Comparison of ENCODE assay signal across 15 mouse cellular contexts in genomic region chr2:73012636-73013035, GRCm38 (mm10). TPM values are rescaled to one million over a fixed set of nuclear protein-coding genes. Genes with fewer than 3 reads are reported as not detected.
A peak's percentile ranks its signal among the peaks of the same experiment; 100 is the strongest.
DNase-seq lines count a peak whose midpoint lies in the region; ATAC-seq and TF ChIP-seq lines count a peak whose summit lies in the region.
"Had no signal": no experiment of that assay in that cellular context is flagged by ENCODE, and none has a peak within 500 bp of the region (broad histone marks: within the 10 kb centered on the region; RNA-seq: fewer than 3 reads in every experiment).

No protein-coding gene starts in this region.

- no peaks in the 10 kb centered on the region for H3K36me3 ChIP-seq in forebrain, embryonic 14.5 days (ENCODE audit: control insufficient read depth, insufficient read depth, low read length)
- H3K36me3 ChIP-seq in forebrain, embryonic 16.5 days (ENCODE audit: control insufficient read depth, insufficient read depth): no peaks in the 10 kb centered on the region
- H3K36me3 ChIP-seq in intestine, embryonic 15.5 days: no peaks in the 10 kb centered on the region
- H3K36me3 ChIP-seq: liver, embryonic 15.5 days had no signal

- no peak overlapping the region for H3K4me3 ChIP-seq in forebrain, embryonic 14.5 days (ENCODE audit: low read depth, low read length)
- H3K4me3 ChIP-seq in forebrain, embryonic 16.5 days (replicated peaks; ENCODE audit: low read length): no peak overlapping the region
- no peak overlapping the region for H3K4me3 ChIP-seq in lung, adult 2 months (replicated peaks; ENCODE audit: extremely low read depth, low read depth, low read length)
- no peak overlapping the region for H3K4me3 ChIP-seq in intestine, embryonic 15.5 days (replicated peaks)
- H3K4me3 ChIP-seq: liver, embryonic 15.5 days had no signal

- H3K9me3 ChIP-seq in forebrain, embryonic 14.5 days (replicated peaks; ENCODE audit: control insufficient read depth, low read length): 0 out of 2 replicates have a peak, but pooled peaks cover 4% of the 10 kb centered on the region
- H3K9me3 ChIP-seq in forebrain, embryonic 16.5 days (ENCODE audit: control insufficient read depth, low read length): peaks cover 7% of the 10 kb centered on the region
- H3K9me3 ChIP-seq in intestine, embryonic 15.5 days: no peaks in the 10 kb centered on the region

- no peak overlapping the region for H3K9ac ChIP-seq in forebrain, embryonic 14.5 days (ENCODE audit: low read length)
- H3K9ac ChIP-seq in forebrain, embryonic 16.5 days (replicated peaks; ENCODE audit: low read depth, low read length): no peak overlapping the region
- H3K9ac ChIP-seq in intestine, embryonic 15.5 days: no peak overlapping the region
- H3K9ac ChIP-seq: liver, embryonic 15.5 days had no signal

- TF ChIP-seq CTCF in lung, adult 2 months (IDR thresholded peaks at IDR 0.05; ENCODE audit: insufficient read depth, low read length): no peak

- peak; percentile 46 for DNase-seq in forebrain, embryonic 14.5 days (ENCODE audit: low spot score)
- peak; percentile 19 for DNase-seq in lung, postnatal 10 days
- DNase-seq in lung, adult 2 months: no peak
- DNase-seq in ZHBTc4 (ENCODE audit: low read depth, low spot score): peak; percentile 72
- DNase-seq in left cerebral cortex, adult 8-10 months (ENCODE audit: low spot score in 2 of 2): no peak
- DNase-seq: layer of hippocampus, postnatal 36 days had no signal

- H3K27me3 ChIP-seq in forebrain, embryonic 14.5 days (replicated peaks; ENCODE audit: control insufficient read depth, insufficient read depth, low read length): no peaks in the 10 kb centered on the region
- no peaks in the 10 kb centered on the region for H3K27me3 ChIP-seq in forebrain, embryonic 16.5 days (replicated peaks; ENCODE audit: control insufficient read depth, insufficient read depth, low read length)
- no peaks in the 10 kb centered on the region for H3K27me3 ChIP-seq in intestine, embryonic 15.5 days (replicated peaks)
- H3K27me3 ChIP-seq: liver, embryonic 15.5 days had no signal

- no peak for ATAC-seq in forebrain, embryonic 14.5 days
- ATAC-seq in forebrain, embryonic 16.5 days: no peak
- ATAC-seq in erythroblast, adult 5-6 weeks (replicated peaks; ENCODE audit: low FRiP score, poor library complexity, severe bottlenecking): peak; percentile 55; the same call in 1 of the 2 replicates
- no peak for ATAC-seq in intestine, embryonic 15.5 days
- ATAC-seq: intestine, embryonic 16.5 days had no signal

- H3K27ac ChIP-seq in forebrain, embryonic 14.5 days (ENCODE audit: low read depth, low read length): no peak overlapping the region
- H3K27ac ChIP-seq in forebrain, embryonic 16.5 days (ENCODE audit: low read length): no peak overlapping the region
- no peak overlapping the region for H3K27ac ChIP-seq in intestine, embryonic 15.5 days
- H3K27ac ChIP-seq: liver, embryonic 15.5 days had no signal

- no peaks in the 10 kb centered on the region for H3K4me1 ChIP-seq in forebrain, embryonic 14.5 days (ENCODE audit: control insufficient read depth, insufficient read depth, low read length)
- no peaks in the 10 kb centered on the region for H3K4me1 ChIP-seq in forebrain, embryonic 16.5 days (replicated peaks; ENCODE audit: control insufficient read depth, insufficient read depth, low read length)
- no peaks in the 10 kb centered on the region for H3K4me1 ChIP-seq in lung, adult 2 months (ENCODE audit: control insufficient read depth, insufficient read depth, low read length)
- no peaks in the 10 kb centered on the region for H3K4me1 ChIP-seq in intestine, embryonic 15.5 days (replicated peaks)

- no peak for TF ChIP-seq POLR2A in lung, adult 2 months (IDR thresholded peaks at IDR 0.05; ENCODE audit: borderline replicate concordance, extremely low read depth, low read depth, low read length)

- no peak overlapping the region for H3K4me2 ChIP-seq in forebrain, embryonic 14.5 days (ENCODE audit: low read length)
- no peak overlapping the region for H3K4me2 ChIP-seq in forebrain, embryonic 16.5 days (ENCODE audit: low read length)
- no peak overlapping the region for H3K4me2 ChIP-seq in intestine, embryonic 15.5 days (replicated peaks)
- H3K4me2 ChIP-seq: liver, embryonic 15.5 days had no signal

- 73% methylated on average over 20 of the region's 20 CpGs for WGBS in forebrain, embryonic 14.5 days
- WGBS in forebrain, embryonic 16.5 days: 71% methylated on average over 19 of the region's 20 CpGs
- 74% methylated on average over 20 of the region's 20 CpGs for WGBS in lung, adult 2 months
- WGBS in intestine, embryonic 15.5 days: 78% methylated on average over 20 of the region's 20 CpGs

RNA-seq across cellular contexts. Expression of gene Gm11084, which starts 26.1 kb away (rescaled TPM):
- not detected in 2 replicates for polyA plus RNA-seq in forebrain, embryonic 14.5 days (2014; fragmentation: Nextera tagmentation; extraction: Ambion mirVana)
- polyA plus RNA-seq in forebrain, embryonic 16.5 days (2015; fragmentation: Nextera tagmentation; extraction: Ambion mirVana): not detected in 2 replicates
- polyA plus RNA-seq in lung, adult 2 months (2012; rRNA removed): not detected in 2 replicates
- total RNA-seq in erythroblast, adult 5-6 weeks (2015; ENCODE audit: low replicate concordance): not detected in 2 replicates
- not detected in 2 replicates for total RNA-seq in erythroblast, adult 5-6 weeks (2017; ENCODE audit: low replicate concordance)
- polyA plus RNA-seq in intestine, embryonic 15.5 days (2015; fragmentation: Nextera tagmentation; extraction: Ambion mirVana): not detected in 2 replicates
- total RNA-seq in left cerebral cortex, adult 8-10 months (2022): not detected
- total RNA-seq: adrenal gland, postnatal 4 days; ES-E14; layer of hippocampus, postnatal 36 days had no signal
- polyA plus RNA-seq: frontal cortex, adult 2 months; heart, embryonic 14.5 days; intestine, embryonic 16.5 days; liver, embryonic 15.5 days had no signal

RNA-seq across cellular contexts. Expression of gene Sp3, which starts 32.4 kb away (rescaled TPM):
- polyA plus RNA-seq in forebrain, embryonic 14.5 days (2014; fragmentation: Nextera tagmentation; extraction: Ambion mirVana): 61.9 and 64.6 TPM in 2 replicates
- polyA plus RNA-seq in forebrain, embryonic 16.5 days (2015; fragmentation: Nextera tagmentation; extraction: Ambion mirVana): 51.6 and 59.7 TPM in 2 replicates
- polyA plus RNA-seq in lung, adult 2 months (2012; rRNA removed): 13.1 and 16.5 TPM in 2 replicates
- 55.8 and 86.7 TPM in 2 replicates for total RNA-seq in erythroblast, adult 5-6 weeks (2015; ENCODE audit: low replicate concordance)
- 115 and 140 TPM in 2 replicates for total RNA-seq in erythroblast, adult 5-6 weeks (2017; ENCODE audit: low replicate concordance)
- polyA plus RNA-seq in intestine, embryonic 15.5 days (2015; fragmentation: Nextera tagmentation; extraction: Ambion mirVana): 41.3 and 48.2 TPM in 2 replicates
- 10 to 100 TPM; 58.1 to 71.3 (median 65.5) TPM for total RNA-seq in left cerebral cortex, adult 8-10 months (2022)

Comparison
In these comparisons a context has a peak if more than half of its experiments do, and no peak if none do; other contexts are left out.
1. DNase-seq: peak in forebrain, embryonic 14.5 days (single experiment), lung, postnatal 10 days (single experiment) and ZHBTc4 (single experiment); none in lung, adult 2 months (single experiment) and left cerebral cortex, adult 8-10 months (0 of 2).